Comparison of ENCODE assay signal across 29 mouse cellular contexts in genomic region chr3:17596365-17596764, GRCm38 (mm10).
"Had no signal": no experiment of that assay in that cellular context is flagged by ENCODE, and none has a peak within 500 bp of the region (broad histone marks: within the 10 kb centered on the region; RNA-seq: fewer than 3 reads in every experiment).

No protein-coding gene starts in this region.

- ATAC-seq: liver, embryonic 12.5 days; liver, postnatal 0 days; lung, postnatal 0 days; midbrain, embryonic 16.5 days had no signal

- H3K9ac ChIP-seq: limb, embryonic 12.5 days; limb, embryonic 13.5 days; limb, embryonic 15.5 days; liver, embryonic 12.5 days; liver, embryonic 13.5 days; liver, embryonic 14.5 days; liver, embryonic 15.5 days; liver, postnatal 0 days; lung, embryonic 14.5 days; lung, embryonic 15.5 days; midbrain, embryonic 12.5 days; midbrain, embryonic 15.5 days; neural tube, embryonic 12.5 days had no signal

- H3K4me1 ChIP-seq: limb, embryonic 10.5 days; limb, embryonic 12.5 days; limb, embryonic 13.5 days; limb, embryonic 15.5 days; liver, embryonic 12.5 days; liver, embryonic 13.5 days; liver, embryonic 15.5 days; lung, embryonic 15.5 days; megakaryocyte, embryonic 14.5 days; midbrain, embryonic 12.5 days; midbrain, embryonic 15.5 days; neural tube, embryonic 12.5 days had no signal

- H3K4me3 ChIP-seq: left cerebral cortex, adult 2 months; limb, embryonic 10.5 days; limb, embryonic 12.5 days; limb, embryonic 13.5 days; limb, embryonic 15.5 days; liver, embryonic 12.5 days; liver, embryonic 13.5 days; liver, embryonic 15.5 days; lung, embryonic 15.5 days; megakaryocyte, embryonic 14.5 days; midbrain, embryonic 12.5 days; midbrain, embryonic 15.5 days; myocyte; neural tube, embryonic 12.5 days had no signal

- DNase-seq: left cerebral cortex, postnatal 4 days; liver; liver, embryonic 13.5 days; liver, postnatal 0 days; lung, adult 18-20 months; lung, adult 2 months; lung, embryonic 14.5 days; lung, postnatal 10 days; lung, postnatal 14 days; lung, postnatal 36 days; lung, postnatal 4 days had no signal

- H3K36me3 ChIP-seq: limb, embryonic 10.5 days; limb, embryonic 12.5 days; limb, embryonic 13.5 days; limb, embryonic 15.5 days; liver, embryonic 12.5 days; liver, embryonic 13.5 days; liver, embryonic 15.5 days; lung, embryonic 15.5 days; midbrain, embryonic 12.5 days; midbrain, embryonic 15.5 days; neural tube, embryonic 12.5 days had no signal

- H3K27me3 ChIP-seq: limb, embryonic 12.5 days; limb, embryonic 13.5 days; limb, embryonic 15.5 days; liver, embryonic 12.5 days; liver, embryonic 13.5 days; liver, embryonic 15.5 days; lung, embryonic 15.5 days; megakaryocyte, embryonic 14.5 days; midbrain, embryonic 12.5 days; midbrain, embryonic 15.5 days; neural tube, embryonic 12.5 days had no signal

- H3K9me3 ChIP-seq: limb, embryonic 10.5 days; limb, embryonic 12.5 days; limb, embryonic 13.5 days; limb, embryonic 15.5 days; liver, embryonic 12.5 days; liver, embryonic 13.5 days; liver, embryonic 15.5 days; lung, embryonic 15.5 days; megakaryocyte, embryonic 14.5 days; midbrain, embryonic 12.5 days; midbrain, embryonic 15.5 days; neural tube, embryonic 12.5 days had no signal

- H3K27ac ChIP-seq: left cerebral cortex, adult 2 months; limb, embryonic 10.5 days; limb, embryonic 12.5 days; limb, embryonic 13.5 days; limb, embryonic 15.5 days; liver, embryonic 12.5 days; liver, embryonic 13.5 days; liver, embryonic 14.5 days; liver, embryonic 15.5 days; lung, embryonic 15.5 days; macrophage; midbrain, embryonic 12.5 days; midbrain, embryonic 15.5 days; neural tube, embryonic 12.5 days had no signal

- H3K4me2 ChIP-seq: limb, embryonic 12.5 days; limb, embryonic 13.5 days; limb, embryonic 15.5 days; liver, embryonic 11.5 days; liver, embryonic 12.5 days; liver, embryonic 13.5 days; liver, embryonic 15.5 days; lung, embryonic 14.5 days; lung, embryonic 15.5 days; midbrain, embryonic 12.5 days; midbrain, embryonic 15.5 days; neural tube, embryonic 12.5 days had no signal
